Mouse (Mus musculus): Measurements from ENCODE around the gene Rpain. TPM values are rescaled to one million over a fixed set of nuclear protein-coding genes. Genes with fewer than 3 reads are reported as not detected.
A peak's percentile ranks its signal among the peaks of the same experiment; 100 is the strongest.

The Rpain gene
- total and polyA plus RNA-seq, 2 experiments from 2014 or later: 20.1 to 60.6 TPM

GRCm38 (mm10) chr11:70970560-70971540 is 837 bp downstream of the Rpain start:
- WGBS: 16% methylated on average over 24 of the region's 24 CpGs
- Histone ChIP-seq H3K27me3 (ENCODE audit: insufficient read depth, low read length) (no peaks in the 10 kb centered on the region), H3K4me3 (ENCODE audit: low read depth, low read length) (peak overlapping the region; percentile 96), H3K4me2 (ENCODE audit: low read depth, low read length, poor library complexity, severe bottlenecking) (peak overlapping the region; percentile 88), H3K27ac (ENCODE audit: low read depth, low read length) (peak overlapping the region; percentile 74), H3K4me1 (ENCODE audit: insufficient read depth, low read length) (no peaks in the 10 kb centered on the region; the same call in 1 of the 2 replicates), H3K36me3 (ENCODE audit: insufficient read depth, low read length) (peaks cover 15% of the 10 kb centered on the region), H3K9me3 (ENCODE audit: low read length) (no peaks in the 10 kb centered on the region), H3K9ac (replicated peaks; ENCODE audit: low read length, poor library complexity, severe bottlenecking) (peak overlapping the region; percentile 59)
- TF ChIP-seq CTCF (IDR thresholded peaks at IDR 0.05): peak; percentile 57
- peak; percentile 52 for DNase-seq (ENCODE audit: low spot score)
- ATAC-seq (ENCODE audit: low FRiP score): peak; percentile 22; the same call in 1 of the 2 replicates

- Histone ChIP-seq H3K36me3 (ENCODE audit: insufficient read depth, low read length) (peaks cover 27% of the 10 kb centered on the region), H3K27ac (ENCODE audit: low read depth, low read length) (no peak overlapping the region), H3K27me3 (ENCODE audit: insufficient read depth, low read length) (no peaks in the 10 kb centered on the region), H3K4me2 (ENCODE audit: low read depth, low read length, poor library complexity, severe bottlenecking) (no peak overlapping the region), H3K9ac (replicated peaks; ENCODE audit: low read length, poor library complexity, severe bottlenecking) (no peak overlapping the region), H3K4me3 (ENCODE audit: low read depth, low read length) (no peak overlapping the region), H3K4me1 (ENCODE audit: insufficient read depth, low read length) (no peaks in the 10 kb centered on the region; the same call in 1 of the 2 replicates), H3K9me3 (ENCODE audit: low read length) (no peaks in the 10 kb centered on the region)
- TF ChIP-seq CTCF (IDR thresholded peaks at IDR 0.05): no peak
- ATAC-seq (ENCODE audit: low FRiP score) (no peak), DNase-seq (ENCODE audit: low spot score) (no peak)
- WGBS: 59% methylated on average over 1 of the region's 1 CpGs
Observed at GRCm38 (mm10) chr11:70972586-70972985, 2.6 kb downstream of the Rpain start.

DNA sequence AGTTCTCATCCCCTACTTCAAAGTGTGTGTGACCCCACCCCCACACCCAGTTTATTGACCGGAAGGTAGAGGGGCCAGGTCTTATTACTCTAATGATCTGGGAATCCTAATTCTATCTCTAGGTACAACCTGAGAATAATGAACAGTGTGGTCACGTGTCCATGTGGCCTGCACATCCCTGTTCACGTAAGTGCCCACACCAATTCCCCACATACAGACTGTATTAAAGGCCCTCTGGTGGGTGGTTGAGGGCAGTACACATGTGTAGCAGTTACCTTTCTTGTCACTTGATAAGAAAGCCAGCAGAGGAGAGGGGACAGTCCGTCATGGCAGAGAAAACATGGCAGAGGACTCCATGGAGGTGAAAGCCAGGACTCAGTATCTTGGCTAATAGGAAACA is 3.9 kb downstream of the Rpain start:
- DNase-seq (ENCODE audit: low spot score): peak; percentile 33
- Histone ChIP-seq H3K4me3 (ENCODE audit: low read depth, low read length) (no peak overlapping the region), H3K9ac (replicated peaks; ENCODE audit: low read length, poor library complexity, severe bottlenecking) (no peak overlapping the region), H3K4me1 (ENCODE audit: insufficient read depth, low read length) (no peaks in the 10 kb centered on the region), H3K27ac (ENCODE audit: low read depth, low read length) (no peak overlapping the region), H3K4me2 (ENCODE audit: low read depth, low read length, poor library complexity, severe bottlenecking) (no peak overlapping the region), H3K27me3 (ENCODE audit: insufficient read depth, low read length) (no peaks in the 10 kb centered on the region), H3K36me3 (ENCODE audit: insufficient read depth, low read length) (peaks cover 38% of the 10 kb centered on the region), H3K9me3 (ENCODE audit: low read length) (no peaks in the 10 kb centered on the region)
- peak; percentile 61 for TF ChIP-seq CTCF (IDR thresholded peaks at IDR 0.05)
- ATAC-seq (ENCODE audit: low FRiP score): no peak
- WGBS: 71% methylated on average over 4 of the region's 4 CpGs

- H3K4me3 ChIP-seq (ENCODE audit: low read depth, low read length): no peak overlapping the region
- no peak overlapping the region for H3K4me2 ChIP-seq (ENCODE audit: low read depth, low read length, poor library complexity, severe bottlenecking)
- H3K9me3 ChIP-seq (ENCODE audit: low read length): no peaks in the 10 kb centered on the region
- WGBS: 78% methylated on average over 2 of the region's 2 CpGs
- ATAC-seq (ENCODE audit: low FRiP score): no peak
- no peak for DNase-seq (ENCODE audit: low spot score)
- no peak for TF ChIP-seq CTCF (IDR thresholded peaks at IDR 0.05)
- H3K27me3 ChIP-seq (ENCODE audit: insufficient read depth, low read length): no peaks in the 10 kb centered on the region
- H3K9ac ChIP-seq (replicated peaks; ENCODE audit: low read length, poor library complexity, severe bottlenecking): no peak overlapping the region
- peaks cover 43% of the 10 kb centered on the region for H3K36me3 ChIP-seq (ENCODE audit: insufficient read depth, low read length)
- no peak overlapping the region for H3K27ac ChIP-seq (ENCODE audit: low read depth, low read length)
- no peaks in the 10 kb centered on the region for H3K4me1 ChIP-seq (ENCODE audit: insufficient read depth, low read length)
Observed at GRCm38 (mm10) chr11:70975193-70975592, 5.2 kb downstream of the Rpain start.

- DNase-seq (ENCODE audit: low spot score) (no peak), ATAC-seq (ENCODE audit: low FRiP score) (no peak)
- Histone ChIP-seq H3K9ac (replicated peaks; ENCODE audit: low read length, poor library complexity, severe bottlenecking) (no peak overlapping the region), H3K9me3 (ENCODE audit: low read length) (no peaks in the 10 kb centered on the region), H3K4me3 (ENCODE audit: low read depth, low read length) (no peak overlapping the region), H3K27ac (ENCODE audit: low read depth, low read length) (no peak overlapping the region), H3K27me3 (ENCODE audit: insufficient read depth, low read length) (no peaks in the 10 kb centered on the region), H3K4me2 (ENCODE audit: low read depth, low read length, poor library complexity, severe bottlenecking) (no peak overlapping the region), H3K36me3 (ENCODE audit: insufficient read depth, low read length) (peaks cover 53% of the 10 kb centered on the region), H3K4me1 (ENCODE audit: insufficient read depth, low read length) (no peaks in the 10 kb centered on the region)
- 95% methylated on average over 6 of the region's 6 CpGs for WGBS
- no peak for TF ChIP-seq CTCF (IDR thresholded peaks at IDR 0.05)
Observed at GRCm38 (mm10) chr11:70977293-70977692, 7.3 kb downstream of the Rpain start.

- 89% methylated on average over 6 of the region's 6 CpGs for WGBS
- DNase-seq (ENCODE audit: low spot score) (no peak), ATAC-seq (ENCODE audit: low FRiP score) (no peak)
- Histone ChIP-seq H3K36me3 (ENCODE audit: insufficient read depth, low read length) (peaks cover 43% of the 10 kb centered on the region), H3K27ac (ENCODE audit: low read depth, low read length) (no peak overlapping the region), H3K9me3 (ENCODE audit: low read length) (no peaks in the 10 kb centered on the region), H3K4me2 (ENCODE audit: low read depth, low read length, poor library complexity, severe bottlenecking) (no peak overlapping the region), H3K4me3 (ENCODE audit: low read depth, low read length) (no peak overlapping the region), H3K9ac (replicated peaks; ENCODE audit: low read length, poor library complexity, severe bottlenecking) (no peak overlapping the region), H3K27me3 (ENCODE audit: insufficient read depth, low read length) (no peaks in the 10 kb centered on the region), H3K4me1 (ENCODE audit: insufficient read depth, low read length) (no peaks in the 10 kb centered on the region)
- TF ChIP-seq CTCF (IDR thresholded peaks at IDR 0.05): no peak
Observed at GRCm38 (mm10) chr11:70980232-70980631, 10.2 kb downstream of the Rpain start.

Measured in midbrain, postnatal 0 days (tissue).